Mouse (Mus musculus) splenic B cell, adult 2 months (primary cell): ENCODE data around the gene Tnfrsf25.

Experiments used
- DNase-seq: peaks from one replicate; pipeline ENCODE4 v3.0.0-alpha.2; 2011; ENCODE audit warnings: low read depth, low spot score
- H3K27me3 ChIP-seq: 2 replicates; pipeline ENCODE4 v1.6.1; 2012; ENCODE audit warnings: mild to moderate bottlenecking, low read length, moderate library complexity, mixed read lengths; ENCODE audit not compliant: control insufficient read depth, poor library complexity, insufficient read depth, severe bottlenecking
- H3K36me3 ChIP-seq: 2 replicates; pipeline ENCODE4 v1.6.1; 2012; ENCODE audit warnings: mild to moderate bottlenecking, low read length, moderate library complexity, mixed read lengths; ENCODE audit not compliant: control insufficient read depth, poor library complexity, insufficient read depth, severe bottlenecking

Gene Tnfrsf25

DNA sequence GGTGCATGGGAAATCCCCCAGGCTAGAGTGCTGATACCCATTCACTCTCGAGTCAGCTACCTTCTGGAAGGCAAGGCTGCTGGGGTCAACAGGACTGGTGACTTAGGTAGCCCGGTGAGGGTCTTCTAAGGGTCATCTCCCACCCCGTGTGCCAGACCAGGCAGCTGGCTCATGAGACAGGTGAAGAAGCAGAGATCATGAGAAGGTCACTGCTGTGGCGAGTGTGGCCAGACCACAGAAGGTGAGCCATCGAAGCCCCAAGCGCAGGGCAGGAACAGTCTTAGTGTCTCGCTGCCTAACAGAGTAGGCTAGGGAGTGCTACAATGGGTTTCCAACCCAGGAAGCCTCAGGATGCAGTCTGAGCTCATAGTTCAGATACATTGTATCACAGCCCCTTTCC is 31.1 kb upstream of the Tnfrsf25 start:
- no peaks in the 10 kb centered on the region; the same call in 1 of the 2 replicates for H3K27me3 ChIP-seq

DNA sequence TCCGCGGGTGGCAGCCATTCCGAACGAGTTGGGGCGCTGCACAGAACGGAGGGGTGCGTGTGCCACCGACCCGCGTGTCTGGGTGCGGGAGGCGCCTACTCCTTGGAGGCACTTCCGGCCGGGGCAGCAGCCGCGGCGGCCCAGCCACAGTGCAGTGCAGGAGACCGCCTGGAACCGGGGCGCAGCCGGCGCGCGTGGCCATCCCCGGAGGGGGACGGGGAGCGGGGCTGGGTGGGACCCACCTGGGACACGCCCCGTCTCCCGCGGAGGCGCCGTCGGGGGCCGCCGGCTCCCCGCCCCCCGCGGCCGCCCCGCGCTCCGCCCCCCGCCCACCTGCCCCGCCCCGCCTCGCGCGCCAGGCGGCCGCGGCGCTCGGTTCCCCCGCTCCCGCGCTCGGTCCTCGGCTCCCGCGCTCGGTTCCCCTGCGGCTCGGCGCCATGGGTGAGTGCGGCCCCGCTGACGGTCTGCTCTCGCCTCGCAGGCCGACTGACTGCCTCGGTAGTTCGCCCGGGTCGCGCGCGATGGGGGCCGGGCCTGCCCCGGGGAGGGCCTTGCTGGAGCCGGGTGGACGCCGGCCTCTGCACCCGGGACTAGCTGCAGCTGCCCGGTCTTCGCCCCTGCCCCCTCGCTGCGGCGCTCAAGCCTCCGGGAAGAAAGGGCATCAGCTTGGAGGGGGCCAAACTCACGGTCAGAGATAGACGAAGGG is 29.1 kb upstream of the Tnfrsf25 start:
- Histone ChIP-seq H3K36me3 (no peaks in the 10 kb centered on the region), H3K27me3 (no peaks in the 10 kb centered on the region; the same call in 1 of the 2 replicates)
- DNase-seq = peak; percentile 37

More for the DNA sequence above, 31.1 kb upstream of the Tnfrsf25 start:
- H3K36me3 ChIP-seq = no peaks in the 10 kb centered on the region
- DNase-seq = no peak

DNA sequence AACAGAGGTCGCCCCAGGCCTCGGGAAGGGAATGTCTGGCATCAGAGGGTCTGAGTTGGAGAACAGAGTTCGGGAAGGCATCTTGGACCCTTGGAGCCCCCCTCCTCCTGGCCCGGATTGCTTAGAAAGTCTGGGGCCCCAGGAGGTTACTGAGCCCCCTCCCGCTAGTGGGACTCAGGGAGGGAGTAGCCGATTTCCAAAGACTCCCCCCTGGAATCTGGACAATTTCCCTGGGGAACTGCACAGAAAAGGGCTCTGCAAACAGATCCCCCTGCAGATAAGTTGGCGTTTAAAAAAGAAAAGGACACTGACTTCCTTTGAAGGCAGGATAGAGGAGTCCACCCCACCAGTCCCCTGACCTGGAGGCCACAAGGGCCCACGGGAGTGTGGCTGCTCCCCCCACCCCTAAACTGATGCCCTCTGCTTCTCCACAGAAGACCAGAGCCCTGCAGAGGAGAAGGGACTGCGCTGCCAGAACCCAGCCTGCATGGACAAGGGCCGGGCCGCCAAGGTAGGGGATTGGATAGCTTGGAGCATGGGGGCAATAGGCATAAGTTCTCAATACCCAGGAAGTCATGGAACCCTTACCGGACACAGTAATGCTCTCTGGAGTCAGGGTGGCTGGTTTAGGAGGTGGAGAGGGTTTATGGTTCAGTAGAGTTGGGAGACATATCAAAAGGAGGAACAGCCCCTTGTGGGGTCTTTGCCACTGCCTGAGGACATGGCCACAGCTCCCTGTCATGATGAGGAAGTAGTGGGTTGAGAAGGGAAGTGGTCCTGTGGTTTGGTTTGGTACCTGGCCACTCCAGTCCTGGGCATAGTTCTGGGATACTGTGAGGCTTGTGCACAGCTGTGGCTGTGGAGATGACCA is 28.3 kb upstream of the Tnfrsf25 start:
- Histone ChIP-seq H3K27me3 (no peaks in the 10 kb centered on the region; the same call in 1 of the 2 replicates), H3K36me3 (no peaks in the 10 kb centered on the region)
- DNase-seq = peak; percentile 24

DNA sequence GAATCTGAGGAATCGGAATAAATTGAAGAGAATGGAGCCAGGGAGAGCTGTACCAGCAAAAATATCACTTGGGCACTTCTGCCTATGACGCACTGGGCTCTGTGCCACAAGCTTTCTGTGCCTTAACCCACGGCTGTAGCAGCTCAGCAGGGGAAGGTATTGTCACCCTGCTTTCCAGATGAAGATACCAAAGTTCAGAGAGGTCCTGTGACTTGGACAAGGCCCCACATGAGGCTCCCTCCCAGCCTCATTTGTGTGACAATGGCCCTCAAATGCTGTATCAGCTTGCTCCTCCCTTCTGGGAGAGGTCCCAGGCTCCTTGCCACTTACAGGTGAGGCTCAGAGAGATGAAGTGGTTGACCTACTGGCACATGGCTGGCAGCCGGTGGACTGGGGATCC is 27.6 kb upstream of the Tnfrsf25 start:
- H3K36me3 ChIP-seq = no peaks in the 10 kb centered on the region
- no peak for DNase-seq
- H3K27me3 ChIP-seq = no peaks in the 10 kb centered on the region; the same call in 1 of the 2 replicates

DNA sequence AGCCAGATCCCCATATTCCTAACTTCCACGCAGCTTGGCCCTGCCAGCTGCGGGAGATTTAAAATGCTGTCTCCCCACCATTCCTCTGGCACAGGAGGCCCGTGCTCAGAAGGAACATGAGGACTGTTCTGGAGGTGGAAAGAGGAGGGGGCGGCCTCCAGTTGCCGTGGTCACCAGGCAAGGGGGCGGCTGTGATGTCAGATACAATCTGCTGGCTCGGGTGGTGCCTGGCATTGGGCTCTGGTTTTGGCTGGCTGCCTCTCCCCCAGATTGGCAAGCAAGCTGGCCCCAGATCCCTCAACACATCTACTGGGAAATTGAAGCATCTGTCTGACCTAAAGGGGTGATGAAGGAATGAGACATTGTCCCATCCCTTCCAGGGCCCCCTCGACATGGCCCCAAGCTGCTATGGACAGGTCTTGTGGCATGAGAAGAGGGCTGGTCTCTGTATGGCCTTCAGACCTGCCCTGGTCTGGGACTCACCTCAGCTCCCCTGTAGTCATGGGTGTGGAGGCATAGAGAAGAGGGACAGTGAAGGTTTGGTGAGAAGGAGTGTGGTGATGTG is 27.1 kb upstream of the Tnfrsf25 start:
- Histone ChIP-seq H3K36me3 (no peaks in the 10 kb centered on the region), H3K27me3 (no peaks in the 10 kb centered on the region; the same call in 1 of the 2 replicates)
- DNase-seq = no peak

DNA sequence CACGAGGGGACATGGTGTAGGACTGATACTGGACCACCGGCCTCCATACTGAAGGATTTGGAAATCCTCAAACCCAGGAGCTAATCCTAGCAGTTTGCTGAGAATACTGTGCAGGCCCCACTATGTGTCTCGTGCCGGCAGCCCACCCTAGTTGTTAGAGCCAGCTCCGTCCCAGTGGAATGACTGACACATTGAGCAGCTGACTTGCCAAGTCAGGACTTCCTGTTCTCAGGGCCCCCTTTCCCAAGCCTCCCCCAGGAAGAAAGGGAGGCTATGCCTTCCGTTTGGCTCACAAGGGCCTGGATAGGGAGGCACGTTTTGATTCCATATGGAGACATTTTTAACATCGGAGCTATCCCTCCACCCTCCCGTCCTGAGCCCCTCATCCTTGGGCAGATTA is 25.5 kb upstream of the Tnfrsf25 start:
- H3K36me3 ChIP-seq = no peaks in the 10 kb centered on the region
- no peak for DNase-seq
- no peaks in the 10 kb centered on the region; the same call in 1 of the 2 replicates for H3K27me3 ChIP-seq

DNA sequence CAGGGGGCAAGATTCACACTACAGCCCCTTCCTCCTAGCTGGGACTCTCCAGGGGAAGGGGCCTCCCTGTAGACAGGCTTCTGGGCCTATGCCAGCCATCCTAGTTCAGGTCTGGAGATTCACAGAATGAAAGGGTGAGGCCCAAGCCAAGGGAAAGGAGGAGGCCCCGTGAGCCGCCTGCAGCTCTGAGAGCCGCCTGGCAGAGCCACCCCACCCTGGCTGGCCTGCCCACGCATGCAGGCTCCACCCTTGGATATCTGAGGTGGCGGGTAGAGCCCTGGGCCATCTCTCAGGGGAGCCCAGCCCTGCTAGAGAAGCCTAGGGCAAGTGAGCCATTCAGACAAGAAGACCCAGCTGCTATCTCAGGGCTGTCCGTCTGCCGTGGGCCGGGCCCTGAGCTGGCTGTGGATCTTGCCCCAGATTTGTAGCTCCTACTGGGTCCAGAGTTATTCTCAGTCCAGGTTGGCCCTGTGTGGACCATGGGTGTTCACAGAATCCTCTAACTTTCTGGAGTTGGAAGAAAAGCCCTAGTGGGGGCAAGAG is 22.9 kb upstream of the Tnfrsf25 start:
- Histone ChIP-seq H3K27me3 (no peaks in the 10 kb centered on the region; the same call in 1 of the 2 replicates), H3K36me3 (no peaks in the 10 kb centered on the region)
- no peak for DNase-seq

DNA sequence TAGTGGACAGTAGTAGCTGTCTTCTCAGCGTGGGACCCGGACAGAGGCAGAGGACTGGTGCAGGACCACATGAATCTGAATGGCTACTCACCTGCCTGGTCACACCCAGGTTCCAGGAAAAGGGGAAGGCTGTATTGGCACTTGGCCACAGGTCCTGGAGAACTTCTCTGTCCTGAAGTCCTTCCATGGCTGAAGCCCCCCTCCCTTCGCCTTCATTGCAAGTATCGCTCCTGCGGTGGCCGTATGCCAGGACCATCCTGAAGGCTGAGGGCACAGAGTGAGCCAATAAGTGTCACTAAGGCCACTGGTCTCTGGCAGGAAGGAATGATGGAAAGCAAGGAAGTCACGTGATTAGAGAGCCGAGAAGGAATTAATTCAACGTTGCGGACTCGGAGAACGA is 21.5 kb upstream of the Tnfrsf25 start:
- DNase-seq = no peak
- no peaks in the 10 kb centered on the region for H3K36me3 ChIP-seq
- no peaks in the 10 kb centered on the region for H3K27me3 ChIP-seq

DNA sequence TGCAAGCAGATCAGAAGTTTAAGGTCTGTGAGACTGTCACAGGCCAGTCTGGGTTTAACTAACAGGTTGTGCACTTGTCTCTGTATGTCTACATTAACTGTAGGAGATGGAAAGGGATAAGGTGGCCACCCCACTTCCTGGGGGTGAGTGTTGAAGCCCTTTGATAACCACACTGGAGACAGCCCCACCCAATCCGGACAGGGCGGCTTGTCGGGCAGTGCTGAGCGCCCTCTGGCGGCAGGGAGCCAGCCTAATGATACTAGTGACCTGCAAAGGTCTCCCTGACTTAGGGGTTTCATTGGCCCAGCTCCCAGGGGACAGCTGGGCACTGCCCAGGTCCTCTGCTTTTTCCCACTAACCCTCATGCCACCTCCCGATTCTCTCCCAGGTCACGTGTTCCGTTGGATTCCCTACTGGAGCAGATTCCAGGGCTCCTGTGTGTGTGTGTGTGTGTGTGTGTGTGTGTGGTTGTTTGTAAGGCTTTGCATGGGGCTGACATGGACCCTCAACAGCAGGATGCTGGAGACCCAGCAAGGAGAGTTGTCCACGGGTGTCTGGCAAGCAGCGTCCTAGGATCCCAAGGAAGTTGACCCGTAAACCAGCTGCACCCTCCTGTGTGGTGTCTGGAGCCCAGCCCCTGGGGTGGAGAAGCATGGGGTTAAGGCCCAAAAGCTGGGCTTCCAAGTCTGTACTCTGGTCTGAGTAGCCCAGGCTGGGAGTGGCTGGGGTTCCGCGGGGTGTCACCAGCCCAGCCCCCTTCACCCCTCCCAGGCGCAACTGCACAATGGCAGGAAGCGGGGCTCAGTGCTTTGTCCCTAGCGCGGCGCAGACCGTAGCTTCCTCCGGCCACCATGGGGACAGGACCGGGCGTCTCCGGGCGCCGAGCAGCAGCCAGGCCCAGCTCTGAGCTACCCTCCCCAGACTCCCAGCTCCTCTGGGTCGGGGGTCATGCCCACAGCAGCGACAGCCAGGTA is 19.5 kb upstream of the Tnfrsf25 start:
- Histone ChIP-seq H3K27me3 (no peaks in the 10 kb centered on the region), H3K36me3 (no peaks in the 10 kb centered on the region)
- DNase-seq = peak; percentile 84

DNA sequence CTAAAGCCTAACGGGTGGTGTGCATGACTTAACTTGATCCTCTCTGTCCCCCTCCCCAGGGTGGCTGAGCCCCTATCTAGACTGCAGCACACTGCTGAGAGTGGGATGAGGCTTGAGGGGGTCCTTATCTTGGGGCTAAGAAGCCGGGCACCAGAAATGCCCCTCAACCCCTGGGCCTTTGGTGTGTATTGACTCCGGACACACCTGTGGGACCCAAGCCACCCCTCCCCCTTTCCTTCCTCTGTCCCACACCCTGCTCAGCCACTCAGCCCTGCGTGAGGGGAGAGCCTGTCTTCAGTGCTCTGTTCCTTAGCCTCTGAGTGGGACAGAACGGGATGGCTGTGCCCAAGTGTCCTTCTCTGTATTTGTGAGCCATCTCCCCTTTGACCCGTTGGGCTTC is 18.8 kb upstream of the Tnfrsf25 start:
- Histone ChIP-seq H3K36me3 (no peaks in the 10 kb centered on the region), H3K27me3 (no peaks in the 10 kb centered on the region)
- DNase-seq = no peak

DNA sequence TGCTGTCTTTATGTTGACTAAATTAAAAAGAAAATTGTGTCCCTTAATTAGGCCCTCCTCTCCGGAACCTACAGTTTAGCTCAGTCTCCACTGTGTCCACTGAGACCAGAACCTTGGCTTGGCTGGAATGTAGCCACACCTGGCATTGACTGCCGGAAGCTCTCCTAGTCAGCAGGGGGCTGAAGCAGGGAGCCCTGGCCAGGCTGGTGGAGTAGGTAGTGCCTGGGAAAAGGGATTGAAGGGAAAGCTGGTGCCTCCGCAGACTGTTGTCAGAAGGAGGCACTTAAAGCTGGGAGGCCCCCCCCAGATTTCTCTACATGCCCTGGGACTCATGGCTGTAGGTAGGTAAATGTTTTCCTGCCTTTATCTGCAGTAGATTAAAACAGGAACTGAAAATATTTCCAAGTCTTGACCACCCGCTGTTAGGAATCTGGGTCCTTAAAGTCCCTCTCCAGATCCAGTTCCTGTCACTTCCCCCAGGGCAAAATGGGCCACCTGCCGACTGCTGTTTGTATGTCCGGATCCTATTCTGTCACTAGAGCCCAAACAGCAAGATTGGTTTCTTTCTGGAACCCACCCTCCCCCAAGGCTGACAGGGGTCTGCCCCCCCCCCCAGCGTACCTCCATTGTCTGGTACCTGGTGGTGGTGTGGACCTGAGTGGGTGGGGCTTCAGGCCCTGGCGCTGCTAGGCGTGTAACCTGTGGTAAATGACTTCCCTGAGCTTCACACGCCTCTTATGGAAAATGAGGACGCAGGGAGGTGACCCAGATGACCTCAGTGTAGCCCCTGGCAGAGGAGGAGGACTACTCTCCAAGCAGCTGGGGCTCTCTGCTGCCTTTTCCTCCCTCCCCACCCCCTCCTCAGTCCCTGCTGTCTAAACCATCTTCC is 17.6 kb upstream of the Tnfrsf25 start:
- H3K36me3 ChIP-seq = no peaks in the 10 kb centered on the region
- H3K27me3 ChIP-seq = no peaks in the 10 kb centered on the region
- no peak for DNase-seq

DNA sequence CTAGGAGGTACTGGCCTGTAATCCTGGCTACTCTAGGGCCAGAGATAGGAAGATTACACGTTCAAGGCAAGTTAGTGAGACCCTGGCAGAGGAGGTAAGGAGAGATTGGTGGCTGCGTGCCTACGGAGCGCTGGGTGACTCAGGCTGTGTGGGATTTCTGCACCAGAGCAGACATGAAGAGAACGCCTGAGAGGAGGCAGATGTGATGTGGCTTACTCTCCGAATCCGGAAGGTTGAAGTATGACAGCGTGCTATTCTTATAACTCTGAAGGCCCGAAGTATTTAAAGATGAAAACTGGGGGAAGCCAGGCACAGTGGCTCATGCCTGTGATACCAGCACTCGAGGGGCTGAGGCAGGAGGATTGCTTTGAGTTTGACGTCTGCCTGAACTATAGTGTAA is 15.2 kb upstream of the Tnfrsf25 start:
- H3K27me3 ChIP-seq = no peaks in the 10 kb centered on the region
- no peaks in the 10 kb centered on the region for H3K36me3 ChIP-seq
- DNase-seq = no peak

DNA sequence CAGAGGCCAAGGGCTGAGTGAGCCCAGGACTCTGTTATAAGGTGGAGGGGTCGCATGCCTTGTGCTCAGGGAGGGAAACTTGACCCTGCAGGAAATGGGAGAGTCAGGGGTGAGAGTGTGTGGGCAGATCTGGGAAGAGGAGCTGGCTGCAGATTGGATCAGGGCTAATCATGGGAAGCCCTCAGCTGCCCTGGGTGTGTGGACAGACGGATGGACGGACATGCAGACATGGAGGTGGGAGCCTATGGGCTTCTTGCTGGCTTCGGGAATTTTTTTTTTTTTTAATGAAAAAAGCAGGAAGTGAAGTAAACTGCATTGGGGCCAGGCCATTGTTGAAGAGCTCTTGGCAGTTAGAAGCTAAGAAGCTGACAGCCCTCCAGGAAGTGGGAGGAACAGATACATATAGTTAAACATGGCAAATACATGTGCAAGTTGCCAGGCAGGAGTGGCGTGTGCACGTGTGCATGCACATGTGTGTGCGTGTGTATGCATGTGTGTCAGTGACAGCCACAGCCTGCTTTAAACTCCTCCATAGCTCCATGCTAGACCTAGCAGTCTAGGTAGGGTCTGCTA is 14.6 kb upstream of the Tnfrsf25 start:
- no peaks in the 10 kb centered on the region for H3K36me3 ChIP-seq
- no peaks in the 10 kb centered on the region for H3K27me3 ChIP-seq
- no peak for DNase-seq
